Mouse (Mus musculus) heart, adult 9 months (tissue): ENCODE results near the gene H2-T24.
A peak's percentile ranks its signal among the peaks of the same experiment; 100 is the strongest.
"Not testable (repeated sequence)": the region's sequence is repeated elsewhere in the genome, so short reads cannot be mapped to it uniquely, and the experiment has no call there.

ENCODE experiments used
- DNase-seq, 2 experiments: peaks; one replicate each; pipeline ENCODE4 v3.0.0; 2022; ENCODE audit warnings: low spot score in 2 of 2

Gene H2-T24

GRCm38 (mm10) chr17:36020191-36021073 is at the start of gene H2-T24:
Gene H2-T24, minus strand, starts transcription at chr17:36020560.
- DNase-seq: peak; percentile 90

- DNase-seq: peak; percentile 60 to 74
Measured at GRCm38 (mm10) chr17:36060829-36061228, 40.5 kb upstream of the H2-T24 start.

GRCm38 (mm10) chr17:36058362-36058761 is 38.0 kb upstream of the H2-T24 start, which contains the start of gene Gm11127:
Gene Gm11127, minus strand, starts transcription at chr17:36058371.
- DNase-seq: not testable (repeated sequence)

GRCm38 (mm10) chr17:36057927-36058326 is 37.6 kb upstream of the H2-T24 start:
- not testable (repeated sequence) for DNase-seq

GRCm38 (mm10) chr17:36043286-36043685 is 22.9 kb upstream of the H2-T24 start:
- peak in 1 of 2 experiments; percentile 20 for DNase-seq

GRCm38 (mm10) chr17:36042610-36043169 is 22.3 kb upstream of the H2-T24 start, which contains the start of the genes H2-T22 and Gm6034:
Gene H2-T22, minus strand, starts transcription at chr17:36042747.
Gene Gm6034, plus strand, starts transcription at chr17:36042961.
- peak; percentile 92 to 98 for DNase-seq

- peak; percentile 29 to 51 for DNase-seq
Measured at GRCm38 (mm10) chr17:36042055-36042454, 21.7 kb upstream of the H2-T24 start.

GRCm38 (mm10) chr17:36040604-36041003 is 20.2 kb upstream of the H2-T24 start:
- not testable (repeated sequence) for DNase-seq

GRCm38 (mm10) chr17:36036126-36036525 is 15.8 kb upstream of the H2-T24 start:
- not testable (repeated sequence) for DNase-seq

- peak; percentile 57 to 70 for DNase-seq
Measured at GRCm38 (mm10) chr17:36035010-36035638, 14.8 kb upstream of the H2-T24 start.

GRCm38 (mm10) chr17:36034524-36034923 is 14.2 kb upstream of the H2-T24 start:
- not testable (repeated sequence) for DNase-seq

GRCm38 (mm10) chr17:36032351-36032875 is 12.1 kb upstream of the H2-T24 start, which contains the start of gene H2-T23:
Gene H2-T23, minus strand, starts transcription at chr17:36032855.
- DNase-seq: peak; percentile 75 to 86

- peak; percentile 71 to 76 for DNase-seq
Measured at GRCm38 (mm10) chr17:36031583-36032331, 11.4 kb upstream of the H2-T24 start.

- not testable (repeated sequence) for DNase-seq
Measured at GRCm38 (mm10) chr17:36030703-36031582, 10.6 kb upstream of the H2-T24 start.

GRCm38 (mm10) chr17:36030046-36030702 is 9.8 kb upstream of the H2-T24 start:
- DNase-seq: not testable (repeated sequence)

GRCm38 (mm10) chr17:36028879-36029619 is 8.7 kb upstream of the H2-T24 start:
- no peak for DNase-seq

GRCm38 (mm10) chr17:36027663-36028062 is 7.3 kb upstream of the H2-T24 start:
- DNase-seq: no peak

- no peak for DNase-seq
Measured at GRCm38 (mm10) chr17:36025901-36026300, 5.5 kb upstream of the H2-T24 start.

GRCm38 (mm10) chr17:36025197-36025596 is 4.8 kb upstream of the H2-T24 start:
- no peak for DNase-seq
